Mouse (Mus musculus) forebrain, embryonic 16.5 days (tissue): ENCODE data around the gene Slc22a23. TPM values are rescaled to one million over a fixed set of nuclear protein-coding genes. Genes with fewer than 3 reads are reported as not detected.

Experiments
- ATAC-seq: fragments of 200-750 bp; cut with Nextera tagmentation; 2 replicates; pipeline ENCODE4 v1.8.0; 2017; ENCODE audit warnings: mild to moderate bottlenecking, moderate library complexity
- H3K27ac ChIP-seq: fragments of 300-500 bp; sonication (generic); 2 replicates; pipeline ENCODE4 v1.5.1; 2014; ENCODE audit warnings: low read length, control low read depth
- H3K27me3 ChIP-seq: fragments of 300-500 bp; sonication (generic); replicated peaks from 2 replicates; pipeline ENCODE4 v1.6.1; 2014; ENCODE audit warnings: low read length; ENCODE audit not compliant: control insufficient read depth, insufficient read depth
- H3K36me3 ChIP-seq: fragments of 300-500 bp; sonication (generic); 2 replicates; pipeline ENCODE4 v1.6.1; 2014; ENCODE audit not compliant: control insufficient read depth, insufficient read depth
- H3K4me1 ChIP-seq: fragments of 300-500 bp; sonication (generic); replicated peaks from 2 replicates; pipeline ENCODE4 v1.6.1; 2014; ENCODE audit warnings: low read length; ENCODE audit not compliant: control insufficient read depth, insufficient read depth
- H3K4me2 ChIP-seq: fragments of 300-500 bp; sonication (generic); 2 replicates; pipeline ENCODE4 v1.6.1; 2014; ENCODE audit warnings: mild to moderate bottlenecking, low read length, control low read depth
- H3K4me3 ChIP-seq: fragments of 300-500 bp; sonication (generic); replicated peaks from 2 replicates; pipeline ENCODE4 v1.5.1; 2014; ENCODE audit warnings: mild to moderate bottlenecking, low read length, control low read depth
- H3K9ac ChIP-seq: fragments of 300-500 bp; sonication (generic); replicated peaks from 2 replicates; pipeline ENCODE4 v1.6.1; 2014; ENCODE audit warnings: low read depth, low read length, control low read depth
- H3K9me3 ChIP-seq: fragments of 300-500 bp; sonication (generic); 2 replicates; pipeline ENCODE4 v1.6.1; 2016; ENCODE audit warnings: low read length; ENCODE audit not compliant: control insufficient read depth
- WGBS: fragments of 180-500 bp; shearing (Covaris S2); extraction: QIAGEN DNeasy Blood & Tissue Kit; methylation state at CpG from one replicate; pipeline ENCODE4 v1.1.7; 2014; 5-methylcytosine and 5-hydroxymethylcytosine counted together
- polyA plus RNA-seq: library from polyadenylated mRNA; unstranded; fragments of >200 nt; fragmentation: Nextera tagmentation; extraction: Ambion mirVana; gene quantifications from 2 replicates; pipeline ENCODE4 v1.2.1, GENCODE M21; 2015

Slc22a23 gene
- polyA plus RNA-seq, 1 experiment from 2014 or later = 11.2 TPM

GRCm38 (mm10) chr13:34344376-34345127 is 430 bp downstream of the Slc22a23 start:
- Histone ChIP-seq H3K27ac (peak overlapping the region; percentile 80), H3K4me1 (peaks cover 47% of the 10 kb centered on the region), H3K4me3 (peak overlapping the region; percentile 91), H3K9ac (peak overlapping the region; percentile 90), H3K27me3 (no peaks in the 10 kb centered on the region), H3K9me3 (no peaks in the 10 kb centered on the region), H3K36me3 (no peaks in the 10 kb centered on the region), H3K4me2 (peak overlapping the region; percentile 86)
- ATAC-seq = peak; percentile 71
- under 1% methylated on average over 69 of the region's 101 CpGs for WGBS

- no peaks in the 10 kb centered on the region for H3K9me3 ChIP-seq
- under 1% methylated on average over 31 of the region's 31 CpGs for WGBS
- H3K27ac ChIP-seq = peak overlapping the region; percentile 80
- H3K9ac ChIP-seq = peak overlapping the region; percentile 90
- no peaks in the 10 kb centered on the region for H3K36me3 ChIP-seq
- peak; percentile 21 for ATAC-seq
- peaks cover 47% of the 10 kb centered on the region for H3K4me1 ChIP-seq
- peak overlapping the region; percentile 91 for H3K4me3 ChIP-seq
- H3K27me3 ChIP-seq = no peaks in the 10 kb centered on the region
- peak overlapping the region; percentile 86 for H3K4me2 ChIP-seq
These were observed 1.1 kb downstream of the Slc22a23 start for GRCm38 (mm10) chr13:34343719-34344375.

- H3K27me3 ChIP-seq = no peaks in the 10 kb centered on the region
- H3K4me1 ChIP-seq = peaks cover 47% of the 10 kb centered on the region
- ATAC-seq = no peak
- 17% methylated on average over 6 of the region's 6 CpGs for WGBS
- peak overlapping the region; percentile 86 for H3K4me2 ChIP-seq
- H3K9ac ChIP-seq = peak overlapping the region; percentile 12
- no peaks in the 10 kb centered on the region for H3K36me3 ChIP-seq
- no peak overlapping the region for H3K27ac ChIP-seq
- H3K9me3 ChIP-seq = no peaks in the 10 kb centered on the region
- H3K4me3 ChIP-seq = peak overlapping the region; percentile 91
These were observed 2.6 kb downstream of the Slc22a23 start for GRCm38 (mm10) chr13:34342286-34342890.

- no peak overlapping the region for H3K4me2 ChIP-seq
- 100% methylated on average over 1 of the region's 1 CpGs for WGBS
These were observed 8.1 kb downstream of the Slc22a23 start for GRCm38 (mm10) chr13:34336895-34337294.

GRCm38 (mm10) chr13:34334847-34335246 is 10.1 kb downstream of the Slc22a23 start:
- Histone ChIP-seq H3K4me2 (no peak overlapping the region), H3K27ac (no peak overlapping the region), H3K4me1 (0 out of 2 replicates have a peak, but pooled peaks cover 2% of the 10 kb centered on the region), H3K9me3 (no peaks in the 10 kb centered on the region), H3K27me3 (no peaks in the 10 kb centered on the region), H3K36me3 (no peaks in the 10 kb centered on the region), H3K4me3 (no peak overlapping the region), H3K9ac (no peak overlapping the region)
- no peak for ATAC-seq
- WGBS = 87% methylated on average over 2 of the region's 2 CpGs

More at GRCm38 (mm10) chr13:34336895-34337294, 8.1 kb downstream of the Slc22a23 start:
- ATAC-seq = no peak
- no peaks in the 10 kb centered on the region for H3K9me3 ChIP-seq
- no peaks in the 10 kb centered on the region for H3K36me3 ChIP-seq
- H3K4me3 ChIP-seq = no peak overlapping the region
- H3K9ac ChIP-seq = no peak overlapping the region
- no peak overlapping the region for H3K27ac ChIP-seq
- peaks cover 17% of the 10 kb centered on the region for H3K4me1 ChIP-seq
- H3K27me3 ChIP-seq = no peaks in the 10 kb centered on the region

GRCm38 (mm10) chr13:34332762-34333161 is 12.2 kb downstream of the Slc22a23 start:
- WGBS = 65% methylated on average over 7 of the region's 7 CpGs
- H3K36me3 ChIP-seq = no peaks in the 10 kb centered on the region
- no peak for ATAC-seq

GRCm38 (mm10) chr13:34331399-34332186 is 13.4 kb downstream of the Slc22a23 start:
- 90% methylated on average over 7 of the region's 7 CpGs for WGBS
- Histone ChIP-seq H3K4me2 (no peak overlapping the region), H3K9me3 (no peaks in the 10 kb centered on the region), H3K27ac (no peak overlapping the region), H3K27me3 (no peaks in the 10 kb centered on the region), H3K9ac (no peak overlapping the region), H3K36me3 (no peaks in the 10 kb centered on the region), H3K4me1 (no peaks in the 10 kb centered on the region), H3K4me3 (no peak overlapping the region)
- ATAC-seq = no peak

More at GRCm38 (mm10) chr13:34332762-34333161, 12.2 kb downstream of the Slc22a23 start:
- no peak overlapping the region for H3K4me2 ChIP-seq
- H3K9ac ChIP-seq = no peak overlapping the region
- H3K4me1 ChIP-seq = no peaks in the 10 kb centered on the region
- H3K27ac ChIP-seq = no peak overlapping the region
- H3K9me3 ChIP-seq = no peaks in the 10 kb centered on the region
- no peak overlapping the region for H3K4me3 ChIP-seq
- H3K27me3 ChIP-seq = no peaks in the 10 kb centered on the region

- no peak for ATAC-seq
- Histone ChIP-seq H3K4me2 (no peak overlapping the region), H3K4me3 (no peak overlapping the region), H3K27ac (no peak overlapping the region), H3K9me3 (no peaks in the 10 kb centered on the region), H3K4me1 (no peaks in the 10 kb centered on the region), H3K36me3 (no peaks in the 10 kb centered on the region), H3K27me3 (no peaks in the 10 kb centered on the region), H3K9ac (no peak overlapping the region)
- 91% methylated on average over 4 of the region's 4 CpGs for whole genome bisulfite sequencing
These were observed 15.4 kb downstream of the Slc22a23 start for GRCm38 (mm10) chr13:34329589-34329988.

- no peaks in the 10 kb centered on the region for H3K4me1 ChIP-seq
- ATAC-seq = no peak
- no peaks in the 10 kb centered on the region for H3K9me3 ChIP-seq
- no peak overlapping the region for H3K4me3 ChIP-seq
- no peaks in the 10 kb centered on the region for H3K27me3 ChIP-seq
- no peaks in the 10 kb centered on the region for H3K36me3 ChIP-seq
- no peak overlapping the region for H3K9ac ChIP-seq
- H3K4me2 ChIP-seq = no peak overlapping the region
- 91% methylated on average over 1 of the region's 1 CpGs for WGBS
- H3K27ac ChIP-seq = no peak overlapping the region
These were observed 18.0 kb downstream of the Slc22a23 start for GRCm38 (mm10) chr13:34326992-34327391.
